8 mouse cellular contexts compared by ENCODE assay signal in the genomic region with DNA sequence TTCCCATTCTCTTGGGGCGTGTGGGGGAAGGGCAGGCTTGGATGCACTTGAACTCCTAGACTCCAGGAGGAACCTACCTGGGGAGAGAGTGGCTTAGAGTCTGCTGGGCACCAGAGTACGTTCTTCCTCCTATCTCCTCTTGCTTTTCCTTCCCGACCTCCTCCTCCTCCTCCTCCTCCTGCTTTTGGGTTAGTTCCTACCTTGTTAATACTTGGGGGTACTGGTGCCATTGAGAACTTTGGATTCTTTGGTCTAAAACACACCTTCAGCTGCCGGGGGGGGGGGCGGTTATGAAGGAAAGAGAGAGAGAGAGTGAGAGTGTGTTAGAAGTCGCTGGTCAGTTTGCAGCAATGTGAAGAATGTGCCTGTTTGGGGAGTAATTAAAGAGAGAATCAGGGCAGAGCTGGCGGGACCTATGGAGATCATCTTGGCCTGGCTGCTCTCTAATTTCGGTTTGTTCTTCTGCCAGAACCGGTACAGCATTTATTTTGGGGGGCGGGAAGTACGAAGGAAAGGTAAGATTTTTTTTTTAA.
A peak's percentile ranks its signal among the peaks of the same experiment; 100 is the strongest.
DNase-seq lines count a peak whose midpoint lies in the region; ATAC-seq and TF ChIP-seq lines count a peak whose summit lies in the region.

No protein-coding gene starts in this region.

- DNase-seq in heart, adult 18-20 months, result no peak
- no peak for DNase-seq in G1E (ENCODE audit: low spot score)
- DNase-seq in lung, postnatal 36 days, result peak; percentile 84
- no peak for DNase-seq in cerebellum, adult 9-10 months
- no peak for DNase-seq in layer of hippocampus, adult 9-10 months (ENCODE audit: low spot score)
- DNase-seq in thymus, adult 18-20 months, result no peak

- H3K9me3 ChIP-seq in heart, embryonic 13.5 days, result no peaks in the 10 kb centered on the region
- peaks cover 68% of the 10 kb centered on the region for H3K9me3 ChIP-seq in G1E (replicated peaks)
- H3K9me3 ChIP-seq in hindbrain, embryonic 12.5 days (replicated peaks), result no peaks in the 10 kb centered on the region

- no peak for TF ChIP-seq CTCF in G1E (IDR thresholded peaks at IDR 0.05; ENCODE audit: low read depth, low read length)

- H3K4me2 ChIP-seq in heart, embryonic 13.5 days, result peak overlapping the region; percentile 96
- H3K4me2 ChIP-seq in hindbrain, embryonic 12.5 days (replicated peaks), result peak overlapping the region; percentile 96

- no peaks in the 10 kb centered on the region for H3K36me3 ChIP-seq in heart, embryonic 13.5 days
- H3K36me3 ChIP-seq in G1E (replicated peaks), result no peaks in the 10 kb centered on the region
- no peaks in the 10 kb centered on the region for H3K36me3 ChIP-seq in hindbrain, embryonic 12.5 days

- H3K27me3 ChIP-seq in heart, embryonic 13.5 days (replicated peaks), result no peaks in the 10 kb centered on the region
- no peaks in the 10 kb centered on the region for H3K27me3 ChIP-seq in G1E (ENCODE audit: insufficient read depth, low read length)
- peaks cover 37% of the 10 kb centered on the region for H3K27me3 ChIP-seq in hindbrain, embryonic 12.5 days

- H3K4me1 ChIP-seq in heart, embryonic 13.5 days, result peaks cover 86% of the 10 kb centered on the region
- H3K4me1 ChIP-seq in G1E (ENCODE audit: insufficient read depth, low read depth, low read length), result no peaks in the 10 kb centered on the region
- H3K4me1 ChIP-seq in hindbrain, embryonic 12.5 days, result peaks cover 94% of the 10 kb centered on the region

- no peak for ATAC-seq in heart, embryonic 13.5 days (ENCODE audit: extremely low read depth, insufficient number of reproducible peaks, low FRiP score, low TSS enrichment)
- no peak for ATAC-seq in G1E (ENCODE audit: extremely low read depth, insufficient number of reproducible peaks, low FRiP score, poor library complexity, severe bottlenecking)
- no peak for ATAC-seq in hindbrain, embryonic 12.5 days (ENCODE audit: low FRiP score)

- peak overlapping the region; percentile 78 for H3K4me3 ChIP-seq in heart, embryonic 13.5 days
- peak overlapping the region; percentile 20; the same call in 1 of the 2 replicates for H3K4me3 ChIP-seq in G1E (ENCODE audit: low read depth, low read length)
- peak overlapping the region; percentile 82 for H3K4me3 ChIP-seq in hindbrain, embryonic 12.5 days

- H3K9ac ChIP-seq in heart, embryonic 13.5 days, result peak overlapping the region; percentile 96
- H3K9ac ChIP-seq in hindbrain, embryonic 12.5 days, result peak overlapping the region; percentile 95

- peak overlapping the region; percentile 91 for H3K27ac ChIP-seq in heart, embryonic 13.5 days (replicated peaks)
- H3K27ac ChIP-seq in hindbrain, embryonic 12.5 days, result peak overlapping the region; percentile 100

- WGBS in heart, embryonic 13.5 days, result 20% methylated on average over 10 of the region's 11 CpGs
- WGBS in hindbrain, embryonic 12.5 days, result 8% methylated on average over 10 of the region's 11 CpGs

Comparison
In these comparisons a context has a peak if more than half of its experiments do, and no peak if none do; other contexts are left out.
1. H3K4me3 ChIP-seq: peak in every context shown above with its lines; median percentile 82 in hindbrain, embryonic 12.5 days; 78 in heart, embryonic 13.5 days; 20 in G1E.